Mouse (Mus musculus) hindbrain, embryonic 10.5 days (tissue): ENCODE results near the gene Cabcoco1. TPM values are rescaled to one million over a fixed set of nuclear protein-coding genes. Genes with fewer than 3 reads are reported as not detected.

Experiments
- DNase-seq: peaks from one replicate; pipeline ENCODE4 v3.0.0-alpha.2; 2017; ENCODE audit warnings: low spot score
- H3K27ac ChIP-seq: fragments of 300-500 bp; sonication (generic); 2 replicates; pipeline ENCODE4 v1.5.1; 2016; ENCODE audit warnings: mild to moderate bottlenecking, moderate library complexity
- H3K27me3 ChIP-seq: fragments of 300-500 bp; sonication (generic); 2 replicates; pipeline ENCODE4 v1.6.1; 2016; ENCODE audit warnings: mild to moderate bottlenecking; ENCODE audit not compliant: poor library complexity, insufficient read depth, severe bottlenecking
- H3K36me3 ChIP-seq: fragments of 300-500 bp; sonication (generic); 2 replicates; pipeline ENCODE4 v1.6.1; 2016; ENCODE audit warnings: mild to moderate bottlenecking, moderate library complexity
- H3K4me1 ChIP-seq: fragments of 300-500 bp; sonication (generic); replicated peaks from 2 replicates; pipeline ENCODE4 v1.6.1; 2016; ENCODE audit warnings: mild to moderate bottlenecking
- H3K4me3 ChIP-seq: fragments of 300-500 bp; sonication (generic); 2 replicates; pipeline ENCODE4 v1.5.1; 2016; ENCODE audit warnings: mild to moderate bottlenecking, moderate library complexity
- H3K9me3 ChIP-seq: fragments of 300-500 bp; sonication (generic); 2 replicates; pipeline ENCODE4 v1.6.1; 2016; ENCODE audit warnings: mild to moderate bottlenecking, moderate library complexity
- WGBS: fragments of 180-500 bp; shearing (Covaris S2); methylation state at CpG from one replicate; pipeline ENCODE4 v1.1.7; 2016; 5-methylcytosine and 5-hydroxymethylcytosine counted together
- polyA plus RNA-seq: library from polyadenylated mRNA; unstranded; fragments of >200 nt; fragmentation: Nextera tagmentation; extraction: Ambion mirVana; gene quantifications from 2 replicates; pipeline ENCODE4 v1.2.1, GENCODE M21; 2016

Cabcoco1 gene
- 0.17 and 0.71 TPM in 2 replicates for polyA plus RNA-seq

GRCm38 (mm10) chr10:68541139-68541942 lies at the start of gene Cabcoco1:
Gene Cabcoco1 (minus strand): TSS chr10:68541896.
- Histone ChIP-seq H3K36me3 (no peaks in the 10 kb centered on the region), H3K4me1 (peaks cover 22% of the 10 kb centered on the region), H3K27me3 (no peaks in the 10 kb centered on the region), H3K4me3 (peak within 1 kb of the TSS; percentile 38), H3K9me3 (no peaks in the 10 kb centered on the region), H3K27ac (peak within 1 kb of the TSS; percentile 68)
- DNase-seq = peak; percentile 72
- WGBS = 7% methylated on average over 17 of the region's 17 CpGs

DNA sequence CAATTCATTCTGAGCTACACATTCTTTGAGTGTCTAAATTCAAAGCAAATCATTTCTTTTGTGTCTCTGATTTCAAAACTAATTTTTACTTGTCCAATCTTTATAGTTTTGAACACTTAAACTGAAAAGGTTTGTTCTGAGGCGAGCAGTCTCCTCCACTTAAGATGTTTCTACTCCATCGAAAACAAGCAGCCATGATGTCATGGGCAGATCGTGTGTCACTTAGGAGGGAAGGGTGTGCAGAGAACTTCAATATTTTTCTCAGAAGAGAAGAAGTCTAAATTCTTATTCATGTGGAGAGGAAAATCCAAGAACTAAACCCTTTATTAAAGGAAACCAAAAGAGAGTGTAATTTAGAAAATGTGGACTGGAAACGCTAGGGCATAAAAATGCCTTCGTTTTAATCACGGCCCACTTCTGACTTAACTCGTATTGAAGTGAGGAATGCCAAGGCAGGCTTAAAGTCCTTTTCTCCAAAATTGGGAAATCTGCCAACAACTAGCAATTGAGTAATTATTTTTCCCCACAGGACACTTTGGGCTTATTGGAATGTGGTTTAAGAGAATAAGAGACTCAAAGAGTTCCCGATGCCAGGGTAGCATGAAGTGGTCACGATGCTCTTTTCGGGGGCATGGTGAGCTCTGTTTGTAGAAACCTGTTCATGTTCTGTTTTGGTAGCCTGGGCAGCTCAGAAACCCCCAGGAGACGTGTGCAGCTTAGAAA lies 48.0 kb upstream of the Cabcoco1 start:
- Histone ChIP-seq H3K27ac (no peak overlapping the region), H3K27me3 (no peaks in the 10 kb centered on the region), H3K9me3 (no peaks in the 10 kb centered on the region), H3K4me1 (0 out of 2 replicates have a peak, but pooled peaks cover 4% of the 10 kb centered on the region), H3K36me3 (no peaks in the 10 kb centered on the region), H3K4me3 (no peak overlapping the region)
- 90% methylated on average over 11 of the region's 11 CpGs for WGBS
- no peak for DNase-seq

GRCm38 (mm10) chr10:68587416-68588040 lies 45.8 kb upstream of the Cabcoco1 start:
- no peak for DNase-seq
- Histone ChIP-seq H3K4me1 (0 out of 2 replicates have a peak, but pooled peaks cover 4% of the 10 kb centered on the region), H3K4me3 (no peak overlapping the region), H3K36me3 (no peaks in the 10 kb centered on the region), H3K9me3 (no peaks in the 10 kb centered on the region), H3K27me3 (no peaks in the 10 kb centered on the region), H3K27ac (no peak overlapping the region)
- WGBS = 92% methylated on average over 4 of the region's 4 CpGs

DNA sequence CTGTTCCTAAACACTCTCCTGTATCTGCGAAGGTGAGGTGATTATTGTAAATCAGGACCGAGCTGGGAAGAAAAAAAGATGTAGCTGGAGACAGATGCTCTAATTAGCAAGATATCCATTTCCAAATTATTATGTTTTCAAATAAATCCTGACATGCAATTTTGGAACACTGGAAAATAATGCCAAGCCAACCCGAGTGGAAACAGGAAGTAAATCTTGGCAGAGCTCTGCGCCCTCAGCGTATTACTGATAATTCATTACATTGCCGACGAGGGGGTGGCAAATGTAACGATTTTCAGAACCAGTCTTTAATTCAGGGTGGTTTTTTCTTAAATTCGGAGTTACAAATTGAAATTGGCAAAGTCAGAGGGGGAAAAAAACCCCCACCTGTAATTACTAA lies 35.6 kb upstream of the Cabcoco1 start:
- Histone ChIP-seq H3K4me3 (no peak overlapping the region), H3K4me1 (no peaks in the 10 kb centered on the region), H3K27ac (no peak overlapping the region), H3K36me3 (no peaks in the 10 kb centered on the region), H3K27me3 (no peaks in the 10 kb centered on the region), H3K9me3 (no peaks in the 10 kb centered on the region)
- no peak for DNase-seq
- 92% methylated on average over 9 of the region's 9 CpGs for WGBS

DNA sequence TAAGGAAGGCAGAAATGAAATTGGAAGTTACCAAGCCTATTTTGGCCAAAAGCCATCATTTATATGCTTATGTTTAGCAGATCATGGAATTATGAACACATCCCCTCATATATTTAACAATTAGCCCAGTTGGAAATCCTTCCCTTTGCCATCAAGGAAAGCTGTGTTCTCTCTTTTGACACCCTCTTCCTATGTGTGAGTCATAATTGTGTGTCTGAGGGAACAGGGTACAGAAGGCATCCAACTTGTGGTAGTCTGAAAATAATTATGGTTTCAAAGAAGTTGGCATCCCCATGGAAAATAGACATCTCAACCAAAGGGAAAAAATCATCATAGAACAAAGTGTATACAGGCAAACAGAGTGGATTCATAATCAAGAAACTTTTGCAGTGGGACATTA lies 26.5 kb upstream of the Cabcoco1 start:
- no peak for DNase-seq
- H3K9me3 ChIP-seq = no peaks in the 10 kb centered on the region

DNA sequence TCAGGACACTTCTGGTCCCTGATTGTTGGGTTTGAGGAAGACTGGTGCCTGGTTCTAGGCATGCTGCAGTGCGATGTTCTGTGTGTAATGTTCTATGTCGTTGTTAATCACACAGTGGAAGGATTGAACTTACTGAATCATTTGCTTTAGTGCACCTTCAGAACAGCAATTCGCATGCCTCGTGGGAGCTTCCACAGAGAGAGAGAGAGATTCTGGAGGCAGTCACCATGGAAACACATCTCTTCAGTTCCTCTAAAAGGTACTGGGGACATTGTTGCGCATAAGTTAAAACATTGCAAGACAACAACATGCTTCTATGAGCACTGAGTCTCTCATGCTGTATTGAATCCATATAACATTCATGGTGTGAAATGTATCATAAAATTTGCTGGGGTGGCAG lies 20.6 kb upstream of the Cabcoco1 start:
- Histone ChIP-seq H3K27me3 (no peaks in the 10 kb centered on the region), H3K27ac (no peak overlapping the region), H3K9me3 (no peaks in the 10 kb centered on the region), H3K36me3 (no peaks in the 10 kb centered on the region), H3K4me3 (no peak overlapping the region), H3K4me1 (no peaks in the 10 kb centered on the region)
- no peak for DNase-seq
- WGBS = 80% methylated on average over 5 of the region's 5 CpGs

More for the DNA sequence above, 26.5 kb upstream of the Cabcoco1 start:
- no peaks in the 10 kb centered on the region for H3K36me3 ChIP-seq
- no peak overlapping the region for H3K4me3 ChIP-seq
- H3K27ac ChIP-seq = no peak overlapping the region
- no peaks in the 10 kb centered on the region for H3K27me3 ChIP-seq
- no peaks in the 10 kb centered on the region for H3K4me1 ChIP-seq

DNA sequence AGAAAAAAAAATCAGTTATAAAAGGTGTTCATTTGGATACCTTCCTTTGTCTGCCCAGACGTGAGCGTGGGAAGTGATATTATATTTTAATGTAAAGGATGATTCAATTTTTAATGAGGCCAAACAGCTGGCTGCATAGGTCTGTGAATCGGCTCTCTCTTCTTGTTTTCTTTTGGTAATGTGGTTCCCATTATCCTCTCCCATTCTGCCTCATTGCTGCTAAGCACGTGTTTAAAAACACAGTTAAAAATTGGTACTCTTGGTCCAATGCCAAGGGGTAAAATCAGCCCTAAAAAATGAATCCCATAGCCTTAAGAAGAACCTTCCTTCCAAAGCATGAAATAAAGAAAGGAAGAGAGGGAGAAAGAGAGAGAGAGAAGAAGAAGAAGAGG lies 17.1 kb upstream of the Cabcoco1 start:
- 70% methylated on average over 4 of the region's 4 CpGs for WGBS
- Histone ChIP-seq H3K36me3 (no peaks in the 10 kb centered on the region), H3K4me1 (no peaks in the 10 kb centered on the region), H3K27ac (no peak overlapping the region), H3K4me3 (no peak overlapping the region), H3K9me3 (no peaks in the 10 kb centered on the region), H3K27me3 (no peaks in the 10 kb centered on the region)
- no peak for DNase-seq

DNA sequence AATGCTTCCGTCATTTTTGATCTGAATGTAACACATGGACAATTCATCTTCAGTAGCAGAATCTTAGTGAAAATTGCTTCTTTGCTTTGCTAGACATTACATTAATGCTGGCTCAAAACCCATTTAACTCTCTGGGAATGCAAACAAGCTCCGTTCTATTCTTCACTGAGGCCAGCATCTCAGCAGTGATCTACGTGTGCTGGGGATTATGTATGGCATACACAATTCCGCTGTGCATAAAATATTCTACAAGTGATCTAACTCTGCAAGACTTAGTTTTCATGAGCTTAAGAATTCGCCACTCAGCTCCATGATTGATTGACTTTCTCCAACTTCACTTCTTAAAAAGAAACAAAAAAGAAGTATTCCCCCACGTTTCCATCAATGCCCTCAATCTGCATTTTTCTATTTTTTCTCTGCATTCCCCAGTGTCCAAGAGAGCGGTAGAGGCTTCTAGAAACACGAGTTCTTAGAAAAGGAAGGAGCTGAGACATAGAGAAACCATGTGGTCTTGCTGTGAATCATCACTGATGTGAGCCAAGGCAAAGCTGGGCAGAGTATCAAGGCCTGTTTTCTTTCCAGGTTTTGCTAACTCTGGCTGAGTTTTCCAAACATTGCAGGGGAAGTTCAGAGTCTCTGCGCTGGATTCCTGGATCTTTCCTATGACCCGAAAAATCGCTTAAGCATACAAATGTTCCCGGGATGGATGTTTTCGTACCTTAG lies 16.6 kb upstream of the Cabcoco1 start:
- H3K4me1 ChIP-seq = no peaks in the 10 kb centered on the region
- H3K4me3 ChIP-seq = no peak overlapping the region
- H3K36me3 ChIP-seq = no peaks in the 10 kb centered on the region
- no peak overlapping the region for H3K27ac ChIP-seq
- H3K27me3 ChIP-seq = no peaks in the 10 kb centered on the region
- H3K9me3 ChIP-seq = no peaks in the 10 kb centered on the region
- 74% methylated on average over 13 of the region's 13 CpGs for WGBS
- DNase-seq = no peak

DNA sequence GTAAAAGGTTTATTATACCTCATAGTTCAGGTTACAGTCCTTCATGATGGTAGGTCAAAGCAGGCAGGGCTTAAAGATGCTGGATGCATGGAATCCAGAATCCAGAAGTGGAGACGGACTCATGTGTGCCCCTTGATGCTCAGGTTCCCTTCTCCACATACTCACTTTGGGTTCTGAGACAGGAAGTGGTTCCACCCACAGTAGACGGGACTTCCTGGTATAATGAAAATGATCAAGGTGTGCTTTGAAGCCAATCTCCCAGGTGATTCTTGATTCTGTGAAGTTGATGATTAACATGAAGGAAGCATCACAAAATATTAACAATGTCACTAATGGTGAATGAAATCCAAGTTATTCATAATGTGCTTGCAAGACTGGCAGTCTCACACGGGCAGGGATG lies 12.0 kb upstream of the Cabcoco1 start:
- no peaks in the 10 kb centered on the region for H3K27me3 ChIP-seq
- no peaks in the 10 kb centered on the region for H3K4me1 ChIP-seq
- no peaks in the 10 kb centered on the region for H3K36me3 ChIP-seq
- DNase-seq = no peak
- H3K27ac ChIP-seq = no peak overlapping the region
- H3K4me3 ChIP-seq = no peak overlapping the region
- WGBS = 89% methylated on average over 3 of the region's 3 CpGs
- no peaks in the 10 kb centered on the region for H3K9me3 ChIP-seq

GRCm38 (mm10) chr10:68552556-68552955 lies 10.9 kb upstream of the Cabcoco1 start:
- H3K36me3 ChIP-seq = no peaks in the 10 kb centered on the region
- WGBS = 82% methylated on average over 2 of the region's 2 CpGs
- no peaks in the 10 kb centered on the region for H3K27me3 ChIP-seq
- no peak overlapping the region for H3K4me3 ChIP-seq
- DNase-seq = no peak
- no peaks in the 10 kb centered on the region for H3K4me1 ChIP-seq
- H3K27ac ChIP-seq = no peak overlapping the region
- H3K9me3 ChIP-seq = no peaks in the 10 kb centered on the region

GRCm38 (mm10) chr10:68551316-68551715 lies 9.6 kb upstream of the Cabcoco1 start:
- no peak for DNase-seq
- H3K27ac ChIP-seq = no peak overlapping the region
- H3K27me3 ChIP-seq = no peaks in the 10 kb centered on the region
- no peaks in the 10 kb centered on the region for H3K9me3 ChIP-seq
- no peak overlapping the region for H3K4me3 ChIP-seq
- no peaks in the 10 kb centered on the region for H3K4me1 ChIP-seq
- no peaks in the 10 kb centered on the region for H3K36me3 ChIP-seq
- 95% methylated on average over 7 of the region's 7 CpGs for WGBS

DNA sequence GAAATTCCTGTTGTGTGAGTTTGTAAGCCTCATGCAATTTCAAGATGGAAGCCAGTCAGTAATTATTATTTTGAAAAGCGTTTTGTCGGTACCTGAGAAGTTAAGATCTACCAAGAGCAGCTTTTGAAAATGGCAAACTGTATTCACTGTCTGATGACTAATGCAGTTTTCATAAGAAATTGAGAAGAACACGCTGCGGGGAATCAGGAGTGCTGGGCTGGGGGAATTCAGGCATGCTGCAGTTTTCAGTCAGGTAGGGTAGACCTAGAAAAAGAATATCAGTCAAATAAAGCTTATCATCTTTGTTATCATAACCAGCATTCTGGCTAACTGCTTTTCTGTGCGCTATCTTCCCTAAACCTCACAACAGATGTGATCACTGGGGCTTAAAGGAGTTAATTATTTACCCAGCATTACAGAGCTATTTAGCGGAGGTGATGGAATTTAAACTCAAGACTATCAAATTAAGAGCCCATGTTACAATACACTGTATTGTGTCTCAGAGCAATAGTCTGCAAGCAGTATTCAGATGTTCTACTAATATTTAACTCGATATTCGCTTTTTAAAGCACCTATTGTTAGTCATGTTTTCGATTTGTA lies 9.1 kb upstream of the Cabcoco1 start:
- H3K9me3 ChIP-seq = no peaks in the 10 kb centered on the region
- no peaks in the 10 kb centered on the region for H3K36me3 ChIP-seq
- DNase-seq = no peak
- H3K27me3 ChIP-seq = no peaks in the 10 kb centered on the region
- no peak overlapping the region for H3K27ac ChIP-seq
- no peak overlapping the region for H3K4me3 ChIP-seq
- 91% methylated on average over 9 of the region's 9 CpGs for WGBS
- H3K4me1 ChIP-seq = no peaks in the 10 kb centered on the region
